Mouse (Mus musculus): Measurements from ENCODE around the gene Cops9. TPM values are rescaled to one million over a fixed set of nuclear protein-coding genes. Genes with fewer than 3 reads are reported as not detected.

Cops9 gene
- 45.7 and 49.3 TPM in 2 replicates for polyA plus RNA-seq (2012; rRNA removed)

DNA sequence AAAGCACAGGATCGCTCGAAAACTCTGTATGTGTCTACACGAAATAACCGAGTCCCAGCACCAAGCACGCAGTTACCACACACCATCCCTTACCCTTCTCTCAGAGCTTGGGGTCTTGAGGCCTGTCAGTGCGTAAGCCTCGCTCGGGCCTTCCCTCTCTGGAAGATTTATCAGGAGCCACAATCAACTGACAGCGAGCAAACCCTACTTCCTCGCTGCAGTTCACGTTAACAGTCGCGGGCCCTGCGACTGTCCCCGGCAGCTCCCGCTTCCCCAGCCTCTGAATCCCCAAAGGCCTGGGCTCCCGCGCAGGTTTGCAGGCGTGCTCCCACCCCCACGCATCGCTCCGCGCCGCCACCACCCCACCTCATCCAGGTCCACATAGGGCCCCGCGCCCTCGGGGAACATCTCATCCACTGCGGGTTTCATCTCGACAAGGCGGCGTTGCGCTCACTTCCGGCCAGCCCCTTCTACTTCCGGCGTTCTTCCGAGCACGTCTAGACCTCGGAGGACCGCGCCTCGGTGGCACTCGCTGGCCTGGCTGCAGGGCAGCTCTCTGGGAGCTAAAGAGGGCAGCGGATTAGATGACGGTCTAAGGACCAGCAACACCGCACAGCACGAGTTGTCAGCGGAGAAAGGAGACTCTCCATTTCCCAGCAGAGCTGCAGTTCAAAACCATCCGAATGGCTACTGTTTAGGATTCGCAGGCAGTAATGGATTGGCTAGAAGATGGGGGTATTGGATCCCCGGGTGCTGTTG lies at the start of gene Cops9:
TSS of gene Cops9 (minus strand) at position 472 of the 759 bp plus-strand sequence.
- TF ChIP-seq CTCF (IDR thresholded peaks at IDR 0.05; ENCODE audit: extremely low read depth, insufficient read depth, insufficient read length, insufficient replicate concordance) (no peak), POLR2A (IDR thresholded peaks at IDR 0.05; ENCODE audit: low read depth, low read length) (peak; percentile 18; the same call in 1 of the 2 replicates)
- WGBS = 3% methylated on average over 50 of the region's 50 CpGs

DNA sequence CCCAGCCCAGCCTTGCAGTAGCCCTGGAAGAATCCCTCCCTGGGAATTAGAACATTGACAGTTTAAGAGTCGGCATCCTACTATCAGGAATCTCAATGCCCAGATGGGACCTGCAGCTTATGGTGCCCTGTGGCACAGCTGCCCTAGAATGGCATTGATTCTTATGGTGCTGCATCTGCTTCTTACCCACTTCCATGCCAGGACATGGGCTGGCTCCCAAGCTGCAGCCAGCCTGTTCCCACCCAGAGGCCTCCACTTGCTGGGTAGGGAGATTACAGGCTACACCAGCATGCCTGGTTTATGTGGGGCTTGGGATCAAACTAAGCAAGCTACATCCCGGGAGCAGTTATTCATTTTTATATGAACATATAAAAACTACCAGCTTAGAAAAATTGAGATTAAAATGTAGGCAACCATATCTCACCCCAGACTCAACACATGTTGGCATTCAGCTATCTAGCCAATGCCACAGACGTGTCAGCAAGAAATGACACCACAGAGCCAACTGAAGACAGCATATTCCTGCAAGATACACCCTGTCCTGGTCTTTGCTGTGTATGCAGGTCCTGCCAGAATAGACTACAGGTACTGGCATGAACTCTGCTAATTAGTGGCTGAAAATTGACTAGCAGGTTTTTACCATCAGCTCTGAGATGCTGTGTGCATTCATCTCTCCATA lies 49.5 kb upstream of the Cops9 start:
- Histone ChIP-seq H3K27ac (ENCODE audit: insufficient read depth, low read length) (no peak overlapping the region), H3K27me3 (ENCODE audit: control insufficient read depth, insufficient read depth, low read length) (no peaks in the 10 kb centered on the region), H3K4me3 (ENCODE audit: extremely low read depth, insufficient read depth, insufficient read length) (no peak overlapping the region), H3K36me3 (ENCODE audit: control insufficient read depth, insufficient read depth, low read length) (no peaks in the 10 kb centered on the region), H3K4me1 (ENCODE audit: control insufficient read depth, insufficient read depth, insufficient read length) (no peaks in the 10 kb centered on the region)
- TF ChIP-seq CTCF (IDR thresholded peaks at IDR 0.05; ENCODE audit: extremely low read depth, insufficient read depth, insufficient read length, insufficient replicate concordance) (no peak), POLR2A (IDR thresholded peaks at IDR 0.05; ENCODE audit: low read depth, low read length) (no peak)
- no peak for DNase-seq (ENCODE audit: low read depth in 1 of 2, low spot score in 2 of 2)
- WGBS = 86% methylated on average over 3 of the region's 3 CpGs

More for the DNA sequence above, at the start of gene Cops9:
- peak; percentile 75 to 85 for DNase-seq (ENCODE audit: low read depth in 1 of 2, low spot score in 2 of 2)
- Histone ChIP-seq H3K27ac (ENCODE audit: insufficient read depth, low read length) (peak within 1 kb of the TSS; percentile 66), H3K4me1 (ENCODE audit: control insufficient read depth, insufficient read depth, insufficient read length) (peaks cover 12% of the 10 kb centered on the region; the same call in 1 of the 2 replicates), H3K27me3 (ENCODE audit: control insufficient read depth, insufficient read depth, low read length) (no peaks in the 10 kb centered on the region), H3K36me3 (ENCODE audit: control insufficient read depth, insufficient read depth, low read length) (peaks cover 13% of the 10 kb centered on the region), H3K4me3 (ENCODE audit: extremely low read depth, insufficient read depth, insufficient read length) (peak within 1 kb of the TSS; percentile 88)

DNA sequence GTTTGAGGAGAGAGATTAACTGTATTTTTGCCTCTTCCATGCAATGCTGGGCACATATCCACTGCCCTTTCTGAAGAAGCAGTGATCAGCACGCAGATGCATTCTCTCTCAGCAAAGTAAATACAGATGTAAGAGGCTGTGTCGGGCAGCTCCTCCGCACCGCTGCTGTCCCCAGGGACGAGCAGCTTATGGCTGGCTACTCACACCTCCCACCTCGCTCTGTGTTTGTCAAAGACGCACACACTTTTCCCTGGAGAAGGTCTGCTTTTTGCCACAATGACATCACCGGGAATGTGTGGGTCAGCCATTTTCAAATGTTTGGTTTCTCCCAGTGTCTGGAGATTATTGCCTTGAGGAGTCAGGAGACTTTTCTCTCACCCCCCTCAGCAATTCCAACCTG lies 45.2 kb upstream of the Cops9 start:
- H3K27me3 ChIP-seq (ENCODE audit: control insufficient read depth, insufficient read depth, low read length) = no peaks in the 10 kb centered on the region
- no peak for DNase-seq (ENCODE audit: low read depth in 1 of 2, low spot score in 2 of 2)
- H3K4me1 ChIP-seq (ENCODE audit: control insufficient read depth, insufficient read depth, insufficient read length) = no peaks in the 10 kb centered on the region
- no peak overlapping the region for H3K27ac ChIP-seq (ENCODE audit: insufficient read depth, low read length)
- no peak overlapping the region for H3K4me3 ChIP-seq (ENCODE audit: extremely low read depth, insufficient read depth, insufficient read length)
- no peak for TF ChIP-seq CTCF (IDR thresholded peaks at IDR 0.05; ENCODE audit: extremely low read depth, insufficient read depth, insufficient read length, insufficient replicate concordance)
- no peak for TF ChIP-seq POLR2A (IDR thresholded peaks at IDR 0.05; ENCODE audit: low read depth, low read length)
- no peaks in the 10 kb centered on the region for H3K36me3 ChIP-seq (ENCODE audit: control insufficient read depth, insufficient read depth, low read length)
- 85% methylated on average over 8 of the region's 8 CpGs for WGBS

DNA sequence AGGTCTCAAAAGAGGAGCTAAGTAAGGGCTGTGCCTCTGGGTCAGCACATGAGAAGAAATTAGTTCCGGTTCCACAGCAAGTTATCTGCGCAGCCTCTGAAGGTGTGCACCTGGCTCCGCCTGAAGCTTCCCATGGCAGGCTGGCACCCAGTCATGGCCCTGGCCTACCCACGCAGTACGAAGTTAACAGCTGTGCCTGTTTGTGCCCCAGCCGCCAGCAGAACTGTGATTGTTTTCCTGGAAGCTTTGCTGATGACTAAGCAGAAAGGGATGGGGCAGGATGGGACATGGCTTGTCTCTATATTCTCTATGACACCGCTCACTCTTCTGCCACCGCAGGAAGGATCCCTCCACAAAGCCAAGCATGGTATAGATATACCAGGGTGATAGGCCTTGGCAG lies 41.4 kb upstream of the Cops9 start:
- no peak for TF ChIP-seq POLR2A (IDR thresholded peaks at IDR 0.05; ENCODE audit: low read depth, low read length)
- no peak for TF ChIP-seq CTCF (IDR thresholded peaks at IDR 0.05; ENCODE audit: extremely low read depth, insufficient read depth, insufficient read length, insufficient replicate concordance)
- Histone ChIP-seq H3K36me3 (ENCODE audit: control insufficient read depth, insufficient read depth, low read length) (no peaks in the 10 kb centered on the region), H3K4me1 (ENCODE audit: control insufficient read depth, insufficient read depth, insufficient read length) (no peaks in the 10 kb centered on the region), H3K4me3 (ENCODE audit: extremely low read depth, insufficient read depth, insufficient read length) (no peak overlapping the region), H3K27me3 (ENCODE audit: control insufficient read depth, insufficient read depth, low read length) (no peaks in the 10 kb centered on the region), H3K27ac (ENCODE audit: insufficient read depth, low read length) (no peak overlapping the region)
- WGBS = 88% methylated on average over 8 of the region's 8 CpGs
- DNase-seq (ENCODE audit: low read depth in 1 of 2, low spot score in 2 of 2) = no peak

DNA sequence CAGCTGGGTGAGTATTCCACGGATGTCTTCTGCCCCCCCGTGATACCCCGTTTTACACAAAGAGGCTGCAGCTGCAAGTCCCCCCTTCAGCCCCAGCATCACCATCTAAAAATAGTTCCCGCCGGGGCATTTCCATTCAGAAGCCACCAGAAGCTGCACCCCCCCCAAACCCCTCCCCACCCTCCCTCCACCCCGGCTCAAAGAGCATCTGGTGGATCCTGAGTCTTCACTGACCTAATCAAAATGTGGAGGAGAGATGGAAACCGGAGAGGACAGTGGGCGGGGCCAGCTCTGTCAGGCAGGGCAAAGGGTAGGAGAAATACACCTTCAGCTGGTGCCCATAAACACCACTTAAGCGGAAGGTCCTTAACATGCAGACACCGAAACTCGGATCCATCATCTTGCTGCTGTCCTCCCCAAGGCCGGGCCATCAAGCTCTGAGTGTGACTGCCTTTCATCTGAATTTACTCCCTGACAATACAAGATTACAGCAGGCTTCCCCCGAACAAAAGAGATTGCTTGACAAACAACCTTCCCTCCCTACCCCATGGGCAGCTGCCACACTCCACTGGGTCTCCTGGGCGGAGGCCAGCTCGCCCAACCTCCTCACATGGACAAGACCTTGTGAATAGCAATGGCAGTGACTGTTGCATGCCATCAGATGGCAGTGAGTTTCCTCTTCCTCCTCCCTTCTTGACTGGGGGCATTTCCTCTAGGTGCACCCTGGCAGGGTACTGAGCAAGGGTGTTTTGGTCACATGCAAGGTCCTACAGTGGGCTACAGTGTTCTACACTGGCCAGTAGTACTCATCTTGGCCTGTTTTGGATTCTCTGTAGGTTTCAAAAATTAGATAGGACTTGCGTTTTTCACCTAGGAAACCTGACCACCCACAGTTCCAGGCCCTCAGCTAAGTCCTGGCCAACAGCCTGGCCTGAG lies 39.2 kb upstream of the Cops9 start:
- Histone ChIP-seq H3K4me3 (ENCODE audit: extremely low read depth, insufficient read depth, insufficient read length) (no peak overlapping the region), H3K27ac (ENCODE audit: insufficient read depth, low read length) (no peak overlapping the region), H3K27me3 (ENCODE audit: control insufficient read depth, insufficient read depth, low read length) (no peaks in the 10 kb centered on the region), H3K36me3 (ENCODE audit: control insufficient read depth, insufficient read depth, low read length) (no peaks in the 10 kb centered on the region), H3K4me1 (ENCODE audit: control insufficient read depth, insufficient read depth, insufficient read length) (no peaks in the 10 kb centered on the region; the same call in 1 of the 2 replicates)
- WGBS = 61% methylated on average over 16 of the region's 16 CpGs
- TF ChIP-seq CTCF (IDR thresholded peaks at IDR 0.05; ENCODE audit: extremely low read depth, insufficient read depth, insufficient read length, insufficient replicate concordance) (no peak), POLR2A (IDR thresholded peaks at IDR 0.05; ENCODE audit: low read depth, low read length) (no peak)
- no peak for DNase-seq (ENCODE audit: low read depth in 1 of 2, low spot score in 2 of 2)

DNA sequence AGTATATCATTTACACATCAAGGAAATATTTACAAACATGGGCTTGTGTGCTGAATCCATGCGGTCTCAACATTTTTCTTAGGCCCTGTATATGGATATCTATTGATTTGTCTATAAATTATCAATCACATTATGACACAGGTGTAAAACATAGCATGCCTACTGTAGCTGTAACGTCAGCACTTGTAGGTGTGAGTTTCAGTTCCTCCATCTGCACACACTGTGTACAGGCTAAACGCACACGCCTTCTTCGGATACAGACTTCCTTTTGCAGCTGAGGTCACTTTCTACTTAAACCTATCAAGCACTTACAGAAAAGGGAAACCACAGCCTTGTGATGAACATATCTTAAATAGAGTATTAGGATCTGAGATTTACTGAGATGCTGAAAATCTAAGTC lies 37.0 kb upstream of the Cops9 start:
- H3K27ac ChIP-seq (ENCODE audit: insufficient read depth, low read length) = no peak overlapping the region
- WGBS = 33% methylated on average over 5 of the region's 5 CpGs
- DNase-seq (ENCODE audit: low read depth in 1 of 2, low spot score in 2 of 2) = no peak
- no peaks in the 10 kb centered on the region for H3K36me3 ChIP-seq (ENCODE audit: control insufficient read depth, insufficient read depth, low read length)
- H3K4me3 ChIP-seq (ENCODE audit: extremely low read depth, insufficient read depth, insufficient read length) = no peak overlapping the region
- TF ChIP-seq POLR2A (IDR thresholded peaks at IDR 0.05; ENCODE audit: low read depth, low read length) = no peak
- no peak for TF ChIP-seq CTCF (IDR thresholded peaks at IDR 0.05; ENCODE audit: extremely low read depth, insufficient read depth, insufficient read length, insufficient replicate concordance)
- H3K4me1 ChIP-seq (ENCODE audit: control insufficient read depth, insufficient read depth, insufficient read length) = no peaks in the 10 kb centered on the region; the same call in 1 of the 2 replicates
- H3K27me3 ChIP-seq (ENCODE audit: control insufficient read depth, insufficient read depth, low read length) = no peaks in the 10 kb centered on the region
